Mouse (Mus musculus) embryonic facial prominence, embryonic 12.5 days (tissue): ENCODE measurements at regions not wholly inside any gene's neighbourhood (a gene's known extent, or its start where the extent isn't known, plus 50 kb on each side); places are given as distances from the start of the nearest gene placed in this dataset.
A peak's percentile ranks its signal among the peaks of the same experiment; 100 is the strongest.

ENCODE experiments used
- ATAC-seq: fragments of 200-750 bp; cut with Nextera tagmentation; 2 replicates; pipeline ENCODE4 v1.8.0; 2017; ENCODE audit not compliant: insufficient number of reproducible peaks, insufficient read depth, low FRiP score, low TSS enrichment
- H3K27ac ChIP-seq: fragments of 300-500 bp; sonication (generic); 2 replicates; pipeline ENCODE4 v1.5.1; 2016; ENCODE audit warnings: mild to moderate bottlenecking
- H3K27me3 ChIP-seq: fragments of 300-500 bp; sonication (generic); 2 replicates; pipeline ENCODE4 v1.6.1; 2016; ENCODE audit warnings: mild to moderate bottlenecking, moderate library complexity
- H3K36me3 ChIP-seq: fragments of 300-500 bp; sonication (generic); 2 replicates; pipeline ENCODE4 v1.6.1; 2016; ENCODE audit warnings: mild to moderate bottlenecking
- H3K4me1 ChIP-seq: fragments of 300-500 bp; sonication (generic); 2 replicates; pipeline ENCODE4 v1.6.1; 2016
- H3K4me2 ChIP-seq: fragments of 300-500 bp; sonication (generic); replicated peaks from 2 replicates; pipeline ENCODE4 v1.6.1; 2016; ENCODE audit warnings: mild to moderate bottlenecking, moderate library complexity
- H3K4me3 ChIP-seq: fragments of 300-500 bp; sonication (generic); 2 replicates; pipeline ENCODE4 v1.5.1; 2016; ENCODE audit warnings: mild to moderate bottlenecking
- H3K9ac ChIP-seq: fragments of 300-500 bp; sonication (generic); 2 replicates; pipeline ENCODE4 v1.6.1; 2016; ENCODE audit warnings: mild to moderate bottlenecking, moderate library complexity
- H3K9me3 ChIP-seq: fragments of 300-500 bp; sonication (generic); 2 replicates; pipeline ENCODE4 v1.6.1; 2016; ENCODE audit warnings: mild to moderate bottlenecking, moderate library complexity
- WGBS: fragments of 180-500 bp; shearing (Covaris S2); methylation state at CpG from one replicate; pipeline ENCODE4 v1.1.7; 2016; 5-methylcytosine and 5-hydroxymethylcytosine counted together

GRCm38 (mm10) chr1:75869414-75869813, 323.3 kb downstream of the Slc4a3 start:
- Histone ChIP-seq H3K27me3 (no peaks in the 10 kb centered on the region), H3K4me2 (no peak overlapping the region), H3K4me1 (no peaks in the 10 kb centered on the region), H3K4me3 (no peak overlapping the region), H3K36me3 (no peaks in the 10 kb centered on the region), H3K9me3 (no peaks in the 10 kb centered on the region), H3K27ac (no peak overlapping the region), H3K9ac (no peak overlapping the region)
- no peak for ATAC-seq
- WGBS: 81% methylated on average over 2 of the region's 2 CpGs

- Histone ChIP-seq H3K9me3 (no peaks in the 10 kb centered on the region), H3K4me2 (no peak overlapping the region), H3K4me1 (no peaks in the 10 kb centered on the region), H3K36me3 (no peaks in the 10 kb centered on the region), H3K27ac (no peak overlapping the region), H3K4me3 (no peak overlapping the region), H3K9ac (no peak overlapping the region), H3K27me3 (no peaks in the 10 kb centered on the region)
- 61% methylated on average over 5 of the region's 5 CpGs for WGBS
- ATAC-seq: no peak
Measured at GRCm38 (mm10) chr1:75869846-75870245, 323.8 kb downstream of the Slc4a3 start.

GRCm38 (mm10) chr1:75873911-75874310, 327.8 kb downstream of the Slc4a3 start:
- Histone ChIP-seq H3K9me3 (no peaks in the 10 kb centered on the region), H3K36me3 (no peaks in the 10 kb centered on the region), H3K9ac (no peak overlapping the region), H3K4me3 (no peak overlapping the region), H3K27me3 (no peaks in the 10 kb centered on the region), H3K4me1 (no peaks in the 10 kb centered on the region), H3K27ac (no peak overlapping the region), H3K4me2 (no peak overlapping the region)
- WGBS: 87% methylated on average over 6 of the region's 6 CpGs
- no peak for ATAC-seq

- ATAC-seq: no peak
- no peak overlapping the region for H3K9ac ChIP-seq
- no peaks in the 10 kb centered on the region for H3K9me3 ChIP-seq
- 77% methylated on average over 5 of the region's 5 CpGs for WGBS
- no peak overlapping the region for H3K4me2 ChIP-seq
- no peak overlapping the region for H3K4me3 ChIP-seq
- H3K27ac ChIP-seq: no peak overlapping the region
- no peaks in the 10 kb centered on the region for H3K36me3 ChIP-seq
- no peaks in the 10 kb centered on the region for H3K4me1 ChIP-seq
- H3K27me3 ChIP-seq: no peaks in the 10 kb centered on the region
Measured at GRCm38 (mm10) chr1:75877209-75877608, 331.1 kb downstream of the Slc4a3 start.

GRCm38 (mm10) chr1:75885632-75886031, 339.6 kb downstream of the Slc4a3 start:
- Histone ChIP-seq H3K4me1 (peaks cover 32% of the 10 kb centered on the region), H3K4me3 (no peak overlapping the region), H3K27ac (peak overlapping the region; percentile 63; the same call in 1 of the 2 replicates), H3K9ac (no peak overlapping the region), H3K9me3 (no peaks in the 10 kb centered on the region), H3K4me2 (no peak overlapping the region), H3K27me3 (no peaks in the 10 kb centered on the region), H3K36me3 (no peaks in the 10 kb centered on the region)
- ATAC-seq: no peak
- WGBS: 10% methylated on average over 7 of the region's 7 CpGs

- no peaks in the 10 kb centered on the region for H3K27me3 ChIP-seq
- WGBS: 17% methylated on average over 9 of the region's 9 CpGs
- no peaks in the 10 kb centered on the region for H3K36me3 ChIP-seq
- H3K4me2 ChIP-seq: no peak overlapping the region
- peak overlapping the region; percentile 23; the same call in 1 of the 2 replicates for H3K27ac ChIP-seq
- 0 out of 2 replicates have a peak, but pooled peaks cover under 1% of the 10 kb centered on the region for H3K9me3 ChIP-seq
- peaks cover 37% of the 10 kb centered on the region for H3K4me1 ChIP-seq
- ATAC-seq: no peak
- no peak overlapping the region for H3K4me3 ChIP-seq
- no peak overlapping the region for H3K9ac ChIP-seq
Measured at GRCm38 (mm10) chr1:75888499-75889208, 342.6 kb downstream of the Slc4a3 start.

- ATAC-seq: no peak
Measured at GRCm38 (mm10) chr1:75889847-75890591, 344.0 kb downstream of the Slc4a3 start.

GRCm38 (mm10) chr1:75890636-75891276, 344.7 kb downstream of the Slc4a3 start:
- H3K4me1 ChIP-seq: peaks cover 29% of the 10 kb centered on the region
- no peak for ATAC-seq
- 54% methylated on average over 10 of the region's 10 CpGs for WGBS
- H3K9ac ChIP-seq: no peak overlapping the region
- H3K9me3 ChIP-seq: 0 out of 2 replicates have a peak, but pooled peaks cover 2% of the 10 kb centered on the region
- H3K27me3 ChIP-seq: no peaks in the 10 kb centered on the region
- no peak overlapping the region for H3K4me3 ChIP-seq
- no peaks in the 10 kb centered on the region for H3K36me3 ChIP-seq
- peak overlapping the region; percentile 24; the same call in 1 of the 2 replicates for H3K27ac ChIP-seq
- no peak overlapping the region for H3K4me2 ChIP-seq

More at GRCm38 (mm10) chr1:75889847-75890591, 344.0 kb downstream of the Slc4a3 start:
- H3K4me2 ChIP-seq: no peak overlapping the region
- no peak overlapping the region for H3K9ac ChIP-seq
- peaks cover 29% of the 10 kb centered on the region for H3K4me1 ChIP-seq
- H3K27me3 ChIP-seq: no peaks in the 10 kb centered on the region
- H3K36me3 ChIP-seq: no peaks in the 10 kb centered on the region
- H3K4me3 ChIP-seq: no peak overlapping the region
- H3K9me3 ChIP-seq: 0 out of 2 replicates have a peak, but pooled peaks cover 2% of the 10 kb centered on the region
- H3K27ac ChIP-seq: peak overlapping the region; percentile 54; the same call in 1 of the 2 replicates
- 45% methylated on average over 4 of the region's 4 CpGs for WGBS

- Histone ChIP-seq H3K4me2 (no peak overlapping the region), H3K9ac (no peak overlapping the region), H3K36me3 (no peaks in the 10 kb centered on the region), H3K27me3 (no peaks in the 10 kb centered on the region), H3K9me3 (0 out of 2 replicates have a peak, but pooled peaks cover 2% of the 10 kb centered on the region), H3K4me1 (peaks cover 5% of the 10 kb centered on the region; the same call in 1 of the 2 replicates), H3K27ac (no peak overlapping the region), H3K4me3 (no peak overlapping the region)
- ATAC-seq: no peak
- WGBS: 93% methylated on average over 1 of the region's 1 CpGs
Measured at GRCm38 (mm10) chr1:75895550-75895949, 349.5 kb downstream of the Slc4a3 start.

GRCm38 (mm10) chr1:75901146-75901545, 355.1 kb downstream of the Slc4a3 start:
- Histone ChIP-seq H3K9ac (no peak overlapping the region), H3K36me3 (no peaks in the 10 kb centered on the region), H3K4me1 (no peaks in the 10 kb centered on the region), H3K4me2 (no peak overlapping the region), H3K4me3 (no peak overlapping the region), H3K27me3 (no peaks in the 10 kb centered on the region), H3K9me3 (no peaks in the 10 kb centered on the region), H3K27ac (no peak overlapping the region)
- ATAC-seq: no peak
- WGBS: 41% methylated on average over 1 of the region's 1 CpGs

- Histone ChIP-seq H3K4me1 (0 out of 2 replicates have a peak, but pooled peaks cover 6% of the 10 kb centered on the region), H3K4me2 (no peak overlapping the region), H3K27me3 (no peaks in the 10 kb centered on the region), H3K27ac (no peak overlapping the region), H3K36me3 (no peaks in the 10 kb centered on the region), H3K9me3 (no peaks in the 10 kb centered on the region), H3K4me3 (no peak overlapping the region), H3K9ac (no peak overlapping the region)
- WGBS: 73% methylated on average over 9 of the region's 9 CpGs
- no peak for ATAC-seq
Measured at GRCm38 (mm10) chr1:75905699-75906470, 359.8 kb downstream of the Slc4a3 start.
